Mouse (Mus musculus) gastrocnemius, adult 18-20 months (tissue): ENCODE measurements around the gene Cdkn1c. TPM values are rescaled to one million over a fixed set of nuclear protein-coding genes. Genes with fewer than 3 reads are reported as not detected.

Experiments
- DNase-seq: peaks from one replicate; pipeline ENCODE4 v3.0.0; 2021; ENCODE audit warnings: low spot score
- long read RNA-seq, 2 experiments: library from polyadenylated mRNA; stranded (forward); transcript quantifications; one replicate each; pipeline ENCODE4 v2.0.0; 2021
- total RNA-seq, 2 experiments: library from RNA; stranded (reverse); gene quantifications; 2 replicates each; pipeline ENCODE4 v1.2.3; 2021

Gene Cdkn1c
- 10 to 100 TPM; 18.6 to 21.6 TPM for total RNA-seq
- long read RNA-seq, experiment 1, transcript Cdkn1c-201 (4 exons, 1,901 nt), result major isoform, 11 of 70 reads
- long read RNA-seq, experiment 1, partial matches to known transcripts, result 5 of 70 reads
- long read RNA-seq, experiment 1, other reads (novel, unspliced or antisense), result 45 of 70 reads
- long read RNA-seq, experiment 2, partial matches to known transcripts, result 1 of 26 reads
- long read RNA-seq, experiment 2, other reads (novel, unspliced or antisense), result 19 of 26 reads

- peak; percentile 89 for DNase-seq
These were observed at the start of gene Cdkn1c for GRCm38 (mm10) chr7:143460874-143461273. Gene Cdkn1c, minus strand, starts transcription at chr7:143461050.

DNA sequence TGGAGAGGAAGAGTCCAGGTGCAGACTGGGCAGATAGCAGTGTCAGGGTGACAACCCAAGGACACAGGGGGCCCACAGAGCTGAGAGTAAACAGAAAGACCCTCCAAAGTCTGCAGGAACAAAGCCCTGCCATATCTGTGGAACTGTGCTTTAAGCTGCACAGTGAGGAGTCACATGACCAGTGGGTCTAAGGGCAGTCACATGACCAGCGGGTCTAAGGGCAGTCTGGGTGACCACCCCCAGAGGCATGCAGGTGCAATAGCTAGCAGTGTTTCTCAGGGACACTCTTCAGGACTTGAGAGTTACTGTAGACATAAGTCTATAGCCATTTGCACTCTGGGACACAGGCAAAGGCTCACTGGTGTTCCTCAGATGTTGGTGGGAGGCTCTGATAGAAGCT, 48.7 kb upstream of the Cdkn1c start:
- no peak for DNase-seq

DNA sequence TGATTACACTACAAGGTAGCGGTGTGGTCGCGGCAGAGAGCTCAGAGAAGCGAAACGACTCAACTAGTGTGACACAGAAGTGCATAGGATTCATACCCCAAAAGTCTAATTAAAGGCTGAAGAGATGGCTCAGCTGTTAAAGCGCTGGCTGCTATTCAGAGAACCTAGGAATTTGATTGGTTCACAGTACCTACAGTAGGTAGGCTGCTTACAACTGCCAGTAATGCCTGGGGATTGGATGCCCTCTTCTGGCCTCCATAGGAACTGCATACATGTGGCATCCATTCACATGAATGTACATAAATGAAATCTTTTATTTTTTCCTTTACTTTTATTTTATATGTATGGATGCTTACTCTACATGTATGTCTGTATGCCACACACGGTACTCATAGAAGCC, 45.8 kb upstream of the Cdkn1c start:
- DNase-seq, result peak; percentile 54

DNA sequence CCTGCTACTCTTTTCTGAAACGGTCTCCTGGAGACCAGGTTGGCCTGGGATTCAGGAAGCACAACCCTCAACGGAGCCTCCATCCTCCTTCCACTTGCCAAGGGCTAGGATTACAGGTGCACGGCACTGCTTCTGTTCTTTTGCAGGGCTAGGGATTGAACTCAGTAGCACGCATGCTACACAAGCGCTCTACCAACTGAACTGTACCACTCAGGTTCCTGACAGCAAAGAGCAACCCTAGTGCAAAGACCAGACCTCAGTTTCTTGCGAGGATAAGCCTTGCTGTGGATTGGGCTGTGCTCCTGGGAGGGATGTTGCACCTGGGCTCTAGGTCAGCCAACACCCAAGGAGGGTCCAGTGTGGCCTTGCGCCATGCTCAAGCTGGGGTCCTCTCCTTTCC, 45.4 kb upstream of the Cdkn1c start:
- DNase-seq, result no peak

DNA sequence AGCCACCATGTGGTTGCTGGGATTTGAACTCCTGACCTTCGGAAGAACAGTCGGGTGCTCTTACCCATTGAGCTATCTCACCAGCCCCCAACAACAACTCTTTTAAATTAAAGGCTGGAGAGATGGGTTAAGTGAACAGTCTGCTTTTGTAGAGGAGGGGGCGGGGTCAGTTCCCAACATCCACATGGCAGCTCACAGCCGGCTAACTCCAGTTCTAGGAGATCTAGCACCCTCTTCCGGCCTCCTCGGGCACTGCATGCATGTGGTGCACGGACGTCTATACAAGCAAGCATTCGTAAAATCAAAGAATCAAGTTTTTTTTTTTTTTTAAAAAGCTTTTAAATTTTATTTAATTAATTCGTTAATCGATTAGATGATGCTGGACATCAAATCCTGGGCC, 45.0 kb upstream of the Cdkn1c start:
- DNase-seq, result peak; percentile 79

DNA sequence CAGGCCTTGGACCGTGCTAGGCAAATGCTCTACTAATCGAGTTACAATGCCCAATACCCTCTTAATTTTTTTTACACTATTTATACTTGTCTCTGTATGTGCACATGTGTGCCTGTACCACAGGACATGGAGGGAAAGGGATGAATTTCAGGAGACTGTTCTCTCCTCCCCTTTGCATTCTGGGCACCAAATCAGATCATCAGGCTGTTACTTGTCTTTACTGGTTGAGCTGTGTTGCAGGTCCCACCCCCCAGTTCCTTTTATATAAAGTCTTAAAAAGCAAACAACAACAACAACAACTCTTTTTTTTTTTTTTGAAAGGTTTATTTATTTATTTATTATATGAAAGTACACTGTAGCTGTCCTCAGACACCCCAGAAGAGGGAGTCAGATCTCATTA, 44.6 kb upstream of the Cdkn1c start:
- no peak for DNase-seq

GRCm38 (mm10) chr7:143503926-143504325, 43.1 kb upstream of the Cdkn1c start:
- no peak for DNase-seq

DNA sequence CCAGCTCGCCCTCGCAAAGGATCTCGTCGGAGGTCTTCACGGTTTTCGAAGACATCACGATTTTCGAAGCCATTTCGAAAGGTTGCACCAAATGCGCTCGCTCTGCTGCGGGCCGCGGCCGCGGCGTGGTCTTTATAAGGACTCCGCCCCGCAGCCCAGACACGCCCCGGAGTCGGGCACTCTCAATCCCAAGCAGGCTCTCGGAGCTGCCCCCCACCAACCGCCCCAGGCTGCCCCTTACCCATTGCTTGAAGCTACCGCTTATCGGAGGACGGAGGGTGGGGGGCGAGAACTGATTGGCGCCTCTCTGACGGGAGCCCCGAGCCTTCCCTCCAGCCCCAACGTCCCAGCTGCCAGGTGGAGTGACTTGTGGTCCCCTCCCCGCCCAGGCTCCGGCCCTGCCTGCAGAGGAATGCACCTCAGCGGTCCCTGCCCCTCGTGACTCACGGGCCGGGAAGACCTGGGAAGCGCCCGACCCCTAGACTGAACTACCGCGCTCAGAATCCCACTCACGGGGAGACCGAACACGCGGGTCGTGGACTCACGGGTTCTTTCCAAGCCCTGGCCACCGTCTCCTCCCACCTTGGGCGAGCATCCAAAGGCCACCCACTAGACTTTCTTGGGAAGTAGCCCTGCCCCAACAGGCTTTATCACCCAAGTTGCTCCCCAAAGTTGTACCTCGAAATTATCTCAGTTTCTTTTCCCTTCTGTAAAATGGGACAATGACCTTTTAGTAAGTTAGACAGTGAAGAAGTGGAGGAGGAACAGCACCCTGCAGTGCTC, 41.8 kb upstream of the Cdkn1c start, which contains the start of gene Phlda2:
Phlda2 (minus strand) TSS at position 733 of the 783 bp plus-strand sequence.
- no peak for DNase-seq

DNA sequence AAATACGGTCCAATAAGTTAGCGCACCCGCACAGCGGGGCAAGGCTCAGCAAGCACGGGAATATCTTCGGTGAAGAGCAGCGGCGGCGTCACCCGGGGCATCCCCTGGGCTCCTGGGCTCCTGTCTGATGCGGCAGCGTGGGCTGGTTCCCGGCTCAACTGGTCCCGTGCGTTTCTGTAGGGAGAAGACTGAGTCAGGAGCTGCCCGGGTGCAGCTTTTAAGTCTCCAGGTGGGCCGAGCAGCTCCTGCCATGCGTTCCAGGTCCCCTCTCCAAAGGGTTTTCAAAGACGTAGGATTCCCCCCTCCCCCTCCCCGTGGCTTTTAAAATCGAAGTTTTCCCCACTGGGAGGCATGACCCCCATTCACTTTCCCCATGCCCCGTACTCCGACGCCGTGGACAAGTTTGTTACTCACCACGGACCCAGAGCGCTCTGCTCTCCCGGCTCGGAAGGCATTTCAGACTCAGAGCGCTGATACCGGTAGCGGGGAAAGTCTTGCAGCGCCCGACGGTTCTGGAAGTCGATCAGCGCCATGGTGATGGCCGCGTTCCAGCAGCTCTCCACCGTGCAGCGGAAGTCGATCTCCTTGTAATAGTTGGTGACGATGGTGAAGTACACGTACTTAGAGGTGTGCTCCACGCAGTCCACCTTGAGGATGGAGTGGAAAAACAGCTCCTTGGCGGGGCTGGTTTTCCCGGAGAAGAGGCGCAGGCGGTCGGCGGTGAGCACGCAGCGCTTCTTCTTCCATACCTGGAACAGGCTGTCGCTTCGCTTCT, 41.0 kb upstream of the Cdkn1c start:
- peak; percentile 19 for DNase-seq

- no peak for DNase-seq
These were observed 40.1 kb upstream of the Cdkn1c start for GRCm38 (mm10) chr7:143500912-143501311.

GRCm38 (mm10) chr7:143498584-143498983, 37.7 kb upstream of the Cdkn1c start:
- DNase-seq, result no peak

GRCm38 (mm10) chr7:143495104-143495961, 34.5 kb upstream of the Cdkn1c start:
- no peak for DNase-seq

DNA sequence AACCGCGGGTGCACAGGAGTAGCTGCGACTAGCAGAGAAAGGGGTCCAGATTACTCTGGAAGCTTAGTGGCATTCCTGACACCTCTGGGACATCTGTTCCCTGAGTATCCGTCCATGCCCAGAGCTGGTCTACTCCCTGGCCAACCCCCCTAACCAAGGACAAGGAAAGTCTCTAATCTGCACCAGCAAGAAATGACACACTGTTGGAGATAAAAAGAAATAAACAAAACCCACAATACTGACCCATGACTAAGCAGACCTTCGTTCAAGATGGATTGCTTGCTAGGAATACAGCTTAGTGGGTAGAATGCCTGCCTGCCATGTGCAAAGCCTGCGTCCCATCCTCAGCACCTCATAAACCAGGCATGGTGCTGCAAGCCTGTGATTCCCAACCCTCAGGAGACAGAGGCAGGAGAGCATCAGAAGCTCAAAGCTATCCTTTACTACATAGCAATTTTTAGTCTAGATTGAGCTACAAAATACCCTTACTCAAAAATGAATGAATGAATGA, 32.8 kb upstream of the Cdkn1c start:
- DNase-seq, result no peak

GRCm38 (mm10) chr7:143489735-143490134, 28.9 kb upstream of the Cdkn1c start:
- DNase-seq, result no peak

DNA sequence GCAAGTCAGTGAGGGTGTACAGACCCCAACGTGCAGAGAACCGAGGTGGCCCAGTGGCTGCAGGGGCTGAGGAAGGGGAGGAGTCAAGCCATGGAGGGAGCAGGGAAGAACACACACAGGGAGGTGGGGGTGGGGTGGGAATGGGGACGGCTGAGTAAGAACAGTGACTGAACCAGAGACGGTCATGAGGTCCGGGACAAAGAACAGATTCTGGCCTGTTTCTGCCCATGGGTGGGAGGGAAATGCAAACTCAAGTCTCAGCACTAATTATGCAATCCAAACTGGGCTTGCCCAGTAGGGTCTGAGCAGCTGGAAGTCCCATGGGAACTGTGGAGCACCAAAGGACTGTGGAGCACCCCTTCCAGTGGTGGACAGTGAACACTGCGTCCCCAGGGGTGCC, 21.7 kb upstream of the Cdkn1c start:
- DNase-seq, result no peak

- no peak for DNase-seq
These were observed 21.0 kb upstream of the Cdkn1c start for GRCm38 (mm10) chr7:143481806-143482387.

- DNase-seq, result peak; percentile 55
These were observed 19.6 kb upstream of the Cdkn1c start for GRCm38 (mm10) chr7:143480498-143480897.

GRCm38 (mm10) chr7:143477800-143478199, 16.9 kb upstream of the Cdkn1c start:
- no peak for DNase-seq

DNA sequence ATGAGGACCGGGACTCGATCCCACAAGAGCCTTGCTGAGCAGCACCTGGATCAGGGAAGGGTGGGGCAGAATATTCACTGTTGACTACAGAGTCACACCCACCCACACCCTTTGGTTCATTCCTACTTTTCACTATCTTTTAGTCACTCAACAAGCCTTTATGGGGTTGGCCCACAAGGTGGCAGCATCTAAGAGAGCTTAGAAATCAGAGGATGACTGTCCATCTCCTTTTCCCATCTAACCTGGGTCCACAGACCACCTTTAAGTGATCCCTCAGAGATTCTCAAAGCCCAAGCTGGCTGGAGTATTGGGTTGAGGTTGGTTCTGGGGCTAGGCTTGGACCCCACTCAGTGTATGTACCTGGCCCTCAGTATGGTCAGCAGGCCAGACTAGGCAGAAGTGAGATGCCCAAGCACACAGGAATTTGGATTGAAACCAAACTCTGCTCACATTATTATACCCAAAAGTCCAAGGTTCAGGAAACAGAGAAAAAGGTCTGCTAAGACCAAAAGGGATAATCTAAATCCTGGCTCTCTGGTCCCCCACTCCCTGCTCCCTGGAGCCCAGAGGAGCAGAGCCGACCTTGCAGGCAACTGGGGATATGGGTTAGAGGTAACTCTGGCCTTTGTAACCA, 16.0 kb upstream of the Cdkn1c start:
- no peak for DNase-seq

- DNase-seq, result no peak
These were observed 15.0 kb upstream of the Cdkn1c start for GRCm38 (mm10) chr7:143475876-143476275.
